Mouse (Mus musculus) cerebellum, postnatal 4 days (tissue): ENCODE data around the gene Tacc2.
A peak's percentile ranks its signal among the peaks of the same experiment; 100 is the strongest.
"Not testable (repeated sequence)": the region's sequence is repeated elsewhere in the genome, so short reads cannot be mapped to it uniquely, and the experiment has no call there.

Source experiments
- DNase-seq, 2 experiments: peaks; one replicate each; pipeline ENCODE4 v3.0.0; 2022; ENCODE audit warnings: low spot score in 2 of 2, mixed read lengths in 1 of 2

The Tacc2 gene

DNA sequence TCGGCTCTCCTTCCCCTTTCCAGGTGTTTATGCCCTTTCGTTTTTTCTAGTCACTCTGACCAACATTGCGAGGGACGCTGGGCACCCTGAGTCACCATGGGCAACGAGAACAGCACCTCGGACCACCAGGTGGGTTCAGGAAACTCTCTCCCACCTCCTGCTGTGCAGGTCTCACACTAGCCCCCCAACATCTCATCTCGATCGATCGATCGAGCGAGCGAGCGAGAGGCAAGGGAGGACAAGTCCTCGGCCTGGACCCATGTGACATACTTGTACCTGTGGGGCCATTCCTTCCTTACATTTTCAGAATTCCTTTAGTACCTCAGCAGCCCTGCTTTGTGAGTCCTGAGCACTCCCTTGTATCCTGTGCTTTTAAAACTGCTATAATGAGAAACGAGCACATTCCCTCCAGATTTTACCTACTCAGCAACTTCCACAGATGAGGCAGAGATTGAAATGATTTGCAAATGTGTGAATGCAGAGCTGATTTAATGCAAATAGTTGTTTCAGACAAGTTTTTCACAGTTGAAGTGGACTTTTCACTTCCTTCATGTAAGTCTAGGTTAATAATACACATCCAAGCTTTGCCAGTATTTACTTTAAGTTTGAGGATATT, at the start of gene Tacc2:
TSS of gene Tacc2 (plus strand) at position 51 of the 616 bp plus-strand sequence.
- no peak for DNase-seq

DNA sequence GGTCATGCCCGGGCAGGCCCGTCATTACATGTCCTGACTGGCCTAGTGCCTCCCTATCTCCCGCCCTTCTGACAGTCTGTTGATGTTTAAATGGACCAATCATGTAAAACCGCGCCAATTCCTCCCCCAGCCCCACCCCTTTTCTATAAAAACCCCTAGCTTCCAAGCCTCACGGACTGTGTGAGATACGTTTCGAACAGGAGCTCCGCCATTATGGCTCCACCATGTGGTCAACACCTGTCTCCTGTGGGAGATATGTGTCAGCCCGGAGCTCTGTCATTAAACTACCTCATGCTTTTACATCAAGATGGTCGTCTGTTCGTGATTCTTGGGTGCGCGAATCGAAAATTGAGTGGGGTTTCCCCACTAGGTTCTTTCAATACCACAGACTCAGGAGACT, 46.1 kb upstream of the Tacc2 start:
- not testable (repeated sequence) for DNase-seq

DNA sequence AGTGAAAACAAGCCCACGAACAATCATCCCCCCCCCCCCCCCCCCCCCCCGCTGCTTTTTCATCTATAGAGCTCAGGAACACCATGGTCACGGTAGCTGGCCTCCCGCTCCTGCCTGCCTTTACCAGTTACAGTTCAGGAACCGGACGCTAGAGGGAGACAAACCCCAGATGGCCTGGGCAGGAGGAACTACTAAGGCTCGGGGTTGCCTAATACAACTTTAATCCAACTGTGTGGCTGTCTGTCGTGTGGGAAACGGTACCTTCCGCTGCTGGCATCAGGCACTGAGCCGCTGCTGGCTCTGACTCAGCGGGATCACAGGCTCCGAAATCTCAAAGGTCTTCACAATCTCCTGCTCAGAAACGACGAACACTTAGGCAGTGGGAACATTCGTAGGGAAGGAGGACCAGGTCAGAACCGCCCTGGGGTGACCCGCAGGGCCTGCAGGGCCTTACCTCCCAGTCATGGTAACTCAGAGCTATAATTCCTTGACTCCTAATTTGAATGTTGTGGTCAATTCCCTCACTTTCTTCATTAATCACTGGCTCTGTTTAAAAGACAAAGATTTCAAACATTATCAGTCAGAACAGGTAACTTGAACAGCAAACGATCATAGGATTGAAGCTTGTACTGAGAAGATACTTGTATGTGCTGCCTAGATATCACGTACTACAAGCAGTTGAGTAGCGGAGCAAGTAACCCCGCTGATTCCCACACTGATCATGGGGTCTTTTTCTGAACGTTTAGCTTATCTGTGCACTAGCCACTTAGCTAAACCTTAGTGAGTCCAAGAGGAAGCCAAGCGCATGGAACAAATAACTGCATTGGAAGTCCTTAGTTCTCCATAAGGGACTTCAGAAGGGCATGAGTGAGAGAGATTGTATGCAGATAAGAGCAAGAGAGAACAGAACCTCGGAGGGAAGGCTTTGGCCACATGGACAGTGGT, 43.6 kb upstream of the Tacc2 start:
- peak; percentile 91 to 93 for DNase-seq

DNA sequence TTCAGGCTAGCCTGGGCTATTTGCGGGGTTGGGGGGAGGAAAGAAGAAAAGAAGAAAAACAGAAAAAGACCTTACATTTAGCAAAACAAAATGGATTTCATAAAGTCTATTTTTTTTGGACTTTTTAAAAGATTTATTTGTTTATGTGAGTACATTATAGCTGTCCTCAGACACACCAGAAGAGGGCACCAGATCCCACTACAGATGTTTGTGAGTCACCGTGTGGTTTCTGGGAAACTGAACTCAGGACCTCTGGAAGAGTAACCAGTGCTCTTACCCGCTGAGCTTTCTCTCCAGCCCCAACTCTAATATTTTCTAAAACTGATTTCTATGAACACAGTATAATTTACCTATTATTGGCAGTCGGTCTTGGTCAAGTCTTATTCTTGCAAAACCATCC, 42.1 kb upstream of the Tacc2 start:
- DNase-seq, result no peak

DNA sequence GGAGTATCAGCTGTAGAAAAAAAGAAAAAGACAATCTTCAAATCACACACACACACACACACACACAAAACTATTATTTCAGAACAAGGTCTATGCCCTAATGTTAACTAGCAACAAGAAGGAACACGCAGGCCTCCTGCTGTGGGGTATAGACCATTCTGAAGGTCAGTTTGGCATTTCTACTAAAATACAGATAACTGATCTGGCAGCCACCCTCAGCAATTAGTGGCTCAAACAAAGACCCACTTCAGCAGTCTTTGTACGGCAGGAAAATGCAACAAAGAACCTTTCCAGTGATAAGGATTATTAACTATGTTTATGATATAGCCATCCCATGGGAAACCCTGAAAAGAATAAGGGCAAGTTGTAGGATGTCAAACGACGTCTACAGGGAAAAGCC, 40.2 kb upstream of the Tacc2 start:
- no peak for DNase-seq

DNA sequence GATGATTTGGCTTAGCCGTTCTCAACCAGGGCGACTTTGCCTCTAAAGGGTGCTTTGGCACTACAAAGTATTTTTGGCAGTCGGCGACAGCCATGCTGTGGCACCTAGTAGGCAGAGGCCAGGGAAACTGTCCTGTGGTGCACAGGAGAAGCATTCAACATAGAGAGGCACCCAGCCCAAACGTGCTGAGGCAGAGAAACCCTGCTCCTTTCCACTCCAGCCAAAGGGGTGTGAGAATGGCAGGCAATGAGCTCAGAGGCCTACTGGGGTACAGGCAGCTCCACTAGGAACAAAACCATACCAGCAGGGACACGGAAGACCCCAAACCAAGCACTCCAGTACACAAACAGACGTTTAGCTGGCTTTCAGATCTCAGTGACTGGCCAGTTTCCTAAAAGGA, 37.1 kb upstream of the Tacc2 start:
- DNase-seq, result no peak

DNA sequence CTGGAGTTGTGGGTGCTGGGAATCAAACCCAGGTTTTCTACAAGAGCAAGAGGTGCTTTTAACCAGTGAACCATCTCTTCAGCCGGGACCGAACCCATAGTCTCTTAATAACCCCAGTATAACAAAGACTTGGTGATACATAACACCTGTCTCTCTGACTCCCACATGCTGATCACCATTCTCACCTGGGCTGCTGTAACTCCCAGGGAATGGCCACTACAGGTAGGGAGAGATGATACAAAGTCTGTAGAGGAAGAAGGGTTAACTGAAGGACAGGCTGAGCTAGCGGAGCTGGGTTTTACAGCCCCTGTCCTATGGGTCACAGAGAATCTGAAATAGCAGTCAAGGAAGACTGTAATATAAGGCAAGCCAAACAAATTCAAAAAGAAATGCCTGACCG, 34.1 kb upstream of the Tacc2 start:
- DNase-seq, result no peak

DNA sequence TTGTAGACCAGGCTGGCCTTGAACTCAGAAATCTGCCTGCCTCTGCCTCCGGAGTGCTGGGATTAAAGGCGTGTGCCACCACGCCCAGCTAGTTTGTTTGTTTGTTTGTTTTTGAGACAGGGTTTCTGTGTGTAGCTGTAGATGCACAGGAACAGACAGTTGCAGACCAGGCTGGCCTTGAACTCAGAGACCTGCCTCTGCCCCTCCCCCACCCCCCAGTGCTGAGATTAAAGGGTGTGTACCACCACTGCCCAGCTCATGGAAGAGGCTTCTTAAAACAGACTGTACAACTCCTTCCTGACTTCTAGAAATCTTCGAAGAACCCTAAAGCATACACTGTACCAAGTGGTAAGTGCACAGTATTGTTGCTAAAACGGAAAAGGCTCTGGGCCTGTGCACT, 31.8 kb upstream of the Tacc2 start:
- no peak for DNase-seq

DNA sequence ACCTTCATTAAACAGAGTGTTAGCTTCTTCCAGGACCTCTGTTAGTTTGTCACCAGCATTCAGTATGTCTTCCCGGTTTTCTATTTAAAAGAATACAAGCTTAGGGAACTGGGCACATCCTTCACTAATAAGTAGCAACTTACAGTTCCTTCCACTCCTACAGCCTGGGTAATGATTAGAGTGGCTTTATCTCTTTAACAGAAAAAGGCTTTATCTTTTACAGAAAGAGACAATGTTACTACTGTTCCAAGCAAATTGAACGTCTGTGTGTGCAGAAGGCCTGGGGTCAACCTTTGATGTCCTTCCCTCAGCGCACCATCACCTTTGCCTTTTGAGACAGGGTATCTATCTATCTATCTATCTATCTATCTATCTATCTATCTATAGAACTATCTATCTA, 31.3 kb upstream of the Tacc2 start:
- no peak for DNase-seq

DNA sequence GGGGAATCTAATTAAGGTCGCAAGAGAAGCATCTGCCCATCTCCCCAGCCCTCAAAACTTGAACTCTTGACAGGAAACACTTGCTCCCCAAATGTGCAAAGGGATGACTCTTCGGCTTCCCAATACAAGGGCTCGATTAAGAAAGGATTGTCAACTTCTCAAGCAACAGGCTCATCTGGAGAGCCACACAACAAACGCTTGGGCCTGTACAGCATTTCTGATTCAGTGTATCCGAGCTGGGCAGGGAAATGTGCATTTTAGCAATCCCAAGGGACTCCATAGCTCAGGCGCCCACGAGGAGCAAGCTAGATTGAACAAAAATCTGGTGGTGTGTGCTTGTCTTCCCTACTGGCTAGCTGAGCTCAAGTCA, 30.8 kb upstream of the Tacc2 start:
- no peak for DNase-seq

DNA sequence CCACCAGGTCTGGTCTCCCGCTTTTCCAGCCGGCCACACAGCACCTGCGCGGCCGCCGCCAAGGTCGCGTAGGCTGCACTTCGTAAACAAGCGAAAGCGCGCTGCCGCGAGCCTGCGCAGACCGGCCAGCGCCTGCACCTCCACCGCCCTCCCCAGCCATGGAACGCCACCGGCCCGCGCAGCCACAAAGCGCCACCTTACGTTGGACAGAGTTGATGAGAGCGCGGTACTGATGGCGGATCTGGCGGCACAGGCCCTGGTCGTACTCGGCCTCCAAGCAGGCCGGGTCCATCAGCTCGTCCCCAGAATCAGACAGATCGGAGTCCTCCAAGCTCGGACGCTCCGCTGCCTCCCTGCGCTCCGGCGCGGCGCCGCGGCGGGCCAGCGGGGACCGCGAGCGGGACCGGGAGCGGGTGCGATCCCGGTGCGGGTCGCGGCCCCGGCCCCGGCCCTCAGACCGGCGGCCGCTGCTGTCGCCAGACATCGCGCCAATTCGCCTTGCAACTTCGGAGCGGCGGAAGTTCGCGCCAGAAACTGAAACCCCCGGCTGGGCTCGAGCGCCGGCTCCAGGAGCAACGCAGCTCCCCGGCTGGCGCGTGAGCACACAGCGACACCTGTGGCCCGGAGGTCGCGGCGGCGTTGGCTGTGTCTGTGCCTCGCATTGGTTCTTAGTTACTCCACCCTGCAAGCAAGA, 30.3 kb upstream of the Tacc2 start:
- peak; percentile 89 to 92 for DNase-seq

DNA sequence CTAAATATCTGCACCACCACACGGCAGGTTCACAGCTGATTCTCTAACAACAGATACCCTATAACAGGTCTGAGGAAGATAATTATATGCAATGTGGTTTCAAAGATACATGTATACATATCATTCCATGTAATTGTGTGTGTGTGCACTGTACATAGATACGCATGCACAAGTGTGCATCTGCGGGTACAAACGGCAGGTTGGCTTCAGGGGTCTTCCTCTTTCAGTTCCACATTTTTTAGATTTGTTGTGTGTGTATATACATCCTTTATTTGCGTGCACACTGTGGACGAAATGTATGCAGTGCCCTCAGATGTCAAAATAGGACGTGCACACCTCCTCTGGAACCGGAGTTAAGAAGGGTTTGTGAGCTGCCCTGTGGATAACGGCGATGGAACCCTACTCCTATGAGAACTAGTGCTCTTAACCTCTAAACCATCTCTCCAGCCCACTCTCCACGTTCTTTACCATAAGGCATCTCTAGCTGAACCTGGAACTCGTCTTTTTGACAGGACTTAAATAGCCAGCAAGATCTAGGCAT, 29.5 kb upstream of the Tacc2 start:
- DNase-seq, result no peak

DNA sequence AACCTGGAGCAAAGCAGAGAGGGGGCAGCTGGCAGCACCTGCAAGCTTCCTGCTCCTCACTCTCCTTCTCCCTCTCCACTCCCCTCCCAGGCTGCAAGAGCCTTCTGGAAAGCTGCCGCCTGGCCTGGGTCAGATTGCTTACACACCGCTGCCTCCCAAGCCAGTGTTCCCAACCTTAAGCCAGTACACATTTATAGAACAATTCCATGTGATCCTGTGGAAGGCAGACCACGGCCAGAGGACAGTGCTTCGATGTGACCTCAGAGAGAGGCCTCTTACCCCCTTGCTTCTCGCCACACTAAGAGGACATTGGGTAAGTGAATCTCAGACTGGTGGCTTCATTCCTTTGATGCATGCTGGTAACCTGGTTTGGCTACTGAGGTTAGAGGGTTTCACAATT, 24.5 kb upstream of the Tacc2 start:
- DNase-seq, result peak in 1 of 2 experiments; percentile 34

DNA sequence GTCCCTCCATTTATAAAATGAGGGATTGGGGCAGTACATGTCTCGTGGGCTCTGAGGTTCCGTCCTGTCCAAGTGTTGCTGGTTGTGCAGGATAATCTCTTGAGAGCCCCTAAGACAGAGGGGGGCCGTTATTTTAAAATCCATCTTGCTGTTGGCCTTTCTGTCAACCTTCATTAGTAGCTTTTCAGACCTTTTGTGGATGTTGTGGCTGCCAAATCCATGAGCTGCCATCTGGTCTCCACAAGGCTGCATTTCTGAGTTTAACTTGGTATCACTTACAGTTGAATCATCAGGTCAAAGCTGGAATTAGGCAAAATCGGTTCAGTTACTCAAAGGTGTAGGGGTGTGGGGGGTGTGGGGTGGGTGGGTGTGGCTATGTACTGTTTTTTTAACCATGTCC, 23.9 kb upstream of the Tacc2 start:
- no peak for DNase-seq

DNA sequence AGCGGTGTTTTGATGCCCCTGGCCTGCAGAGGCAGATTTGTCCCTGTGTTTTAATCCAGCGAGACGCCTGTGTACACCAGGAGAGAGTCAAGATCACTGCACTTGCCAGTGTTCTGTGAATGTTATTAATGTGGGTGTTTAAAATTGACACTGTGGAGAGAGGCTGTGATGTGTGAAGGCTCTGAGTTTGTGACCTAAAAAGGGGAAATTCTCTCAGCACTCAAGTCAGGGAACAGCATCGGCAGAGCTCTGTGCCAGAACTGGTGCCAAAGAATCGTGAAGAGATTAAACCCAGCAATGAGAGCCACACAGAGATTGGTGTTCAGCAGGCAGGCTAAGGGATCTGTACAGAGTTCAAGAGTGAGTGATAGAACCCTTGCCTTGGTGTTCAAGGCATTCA, 21.6 kb upstream of the Tacc2 start:
- DNase-seq, result no peak

DNA sequence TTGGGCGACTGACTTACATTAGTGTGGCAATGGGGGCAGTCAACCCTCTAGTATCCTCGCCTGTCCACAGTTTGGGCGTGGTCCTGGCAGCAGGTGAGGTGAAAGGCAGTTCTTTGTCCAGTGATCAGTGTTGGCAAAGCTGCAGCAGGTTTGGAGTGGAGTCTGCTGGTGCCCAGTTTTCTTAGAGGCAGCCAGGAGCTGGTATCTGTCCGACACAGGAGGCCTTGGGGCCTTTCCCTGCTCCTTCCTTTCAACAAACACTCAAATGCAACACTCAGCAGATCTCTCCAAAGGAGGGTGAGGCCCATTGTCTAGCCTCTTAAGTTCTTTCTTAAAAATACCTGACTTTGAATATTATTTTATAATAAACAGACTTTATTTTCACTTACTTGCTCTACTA, 18.6 kb upstream of the Tacc2 start:
- no peak for DNase-seq

DNA sequence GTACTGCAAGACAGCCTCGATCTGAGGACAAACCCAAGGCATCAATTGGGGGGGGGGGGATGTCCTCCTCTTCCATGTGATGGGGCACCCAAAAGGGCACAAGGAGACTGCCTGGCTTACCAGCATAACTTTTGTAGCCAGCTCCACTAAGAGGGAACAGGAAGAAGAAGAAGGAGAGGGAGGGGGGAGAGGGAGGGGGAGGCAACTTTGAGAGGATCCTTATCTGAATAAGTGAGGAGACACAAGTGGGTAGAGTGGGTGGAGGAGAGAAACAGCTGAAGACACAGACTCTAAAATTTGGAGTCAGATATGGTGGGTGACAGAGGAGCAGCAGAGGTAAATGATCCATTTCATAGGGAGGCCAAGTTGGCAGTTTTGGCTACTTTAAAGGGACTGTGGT, 16.3 kb upstream of the Tacc2 start:
- no peak for DNase-seq

DNA sequence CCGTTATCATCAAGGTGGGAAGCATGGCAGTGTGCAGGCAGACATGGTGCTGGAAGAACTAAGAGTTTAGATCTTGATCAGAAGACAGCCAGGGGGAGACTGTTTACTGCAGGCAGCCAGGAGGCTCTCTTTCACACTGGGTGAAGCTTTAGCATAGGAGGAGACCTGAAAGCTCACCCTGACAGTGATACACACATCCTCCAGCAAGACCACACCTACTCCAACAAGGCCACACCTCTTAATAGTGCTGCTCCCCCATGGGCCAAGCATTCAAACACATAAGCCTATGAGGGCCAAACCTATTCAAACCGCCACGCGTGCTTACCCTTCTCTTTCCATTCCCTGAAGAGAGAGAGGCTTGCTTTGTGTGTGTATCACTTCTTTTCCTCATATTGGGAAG, 14.0 kb upstream of the Tacc2 start:
- DNase-seq, result no peak

DNA sequence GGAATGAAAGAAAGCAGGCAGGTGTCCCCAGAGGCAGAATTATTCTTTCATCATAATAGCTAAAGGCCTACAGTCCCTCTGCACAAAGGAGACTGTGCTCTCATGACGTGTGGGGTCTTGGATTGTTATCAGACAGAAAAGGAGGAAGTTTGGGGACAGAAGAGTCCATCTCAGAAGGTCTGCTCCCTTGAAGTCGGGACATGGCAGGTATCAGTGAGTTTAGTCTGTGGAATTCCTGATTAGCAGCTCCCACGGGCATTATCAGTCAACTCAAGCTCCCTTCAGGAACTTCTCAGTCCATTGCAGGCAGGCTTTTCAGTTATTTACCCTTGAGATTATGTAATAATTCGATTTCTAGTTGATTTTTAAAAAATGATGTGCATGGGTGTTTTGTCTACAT, 13.4 kb upstream of the Tacc2 start:
- no peak for DNase-seq

DNA sequence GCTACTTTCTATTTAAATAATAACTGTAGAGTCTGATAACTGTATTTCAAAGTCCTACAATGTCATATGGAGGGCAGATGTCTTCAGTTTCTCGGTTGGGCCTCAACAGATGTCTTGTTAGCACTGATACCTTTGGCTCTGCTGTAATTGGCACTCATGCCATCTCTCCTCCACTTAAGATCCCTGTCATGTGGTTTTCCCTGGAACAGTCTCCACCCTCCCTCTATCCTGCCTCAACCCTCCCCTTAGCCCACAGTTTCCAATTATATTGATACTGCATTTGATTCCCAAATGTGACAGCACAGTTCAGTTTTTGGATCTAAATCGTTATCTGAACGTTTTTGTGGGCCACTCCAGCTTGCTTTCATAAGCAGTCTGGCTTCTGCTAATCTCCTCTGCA, 12.6 kb upstream of the Tacc2 start:
- no peak for DNase-seq

DNA sequence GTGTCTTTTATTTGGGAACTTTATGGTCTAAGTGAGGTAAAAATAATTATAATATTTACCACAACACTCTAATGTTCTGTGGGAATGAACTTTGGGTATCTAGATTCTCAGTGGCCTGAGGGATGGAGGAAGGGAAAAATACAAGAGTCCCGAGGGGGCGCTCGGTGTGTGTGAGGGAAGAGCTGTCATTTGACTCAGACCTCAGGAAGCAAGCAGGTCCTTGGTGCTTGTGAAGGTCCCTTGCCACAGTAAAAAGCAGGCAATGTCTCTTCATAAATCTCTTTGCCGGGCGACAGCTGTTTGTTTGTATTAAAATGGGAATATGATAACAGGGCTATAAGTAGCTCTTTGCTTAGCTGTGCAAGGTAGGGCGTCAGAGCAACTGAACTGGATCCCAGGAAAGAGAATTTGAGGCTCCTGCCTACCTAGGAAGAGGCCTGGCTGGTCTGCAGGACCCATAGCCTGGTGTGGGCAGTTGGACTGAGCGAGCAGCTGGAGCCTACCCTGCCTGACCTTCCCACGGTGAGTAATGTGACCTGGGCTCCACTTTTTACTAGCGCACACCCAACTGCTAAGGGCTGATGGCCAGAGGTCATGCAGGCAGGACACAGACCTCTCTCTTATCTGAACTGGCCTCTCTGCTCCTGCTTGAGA, 8.3 kb upstream of the Tacc2 start:
- DNase-seq, result no peak

DNA sequence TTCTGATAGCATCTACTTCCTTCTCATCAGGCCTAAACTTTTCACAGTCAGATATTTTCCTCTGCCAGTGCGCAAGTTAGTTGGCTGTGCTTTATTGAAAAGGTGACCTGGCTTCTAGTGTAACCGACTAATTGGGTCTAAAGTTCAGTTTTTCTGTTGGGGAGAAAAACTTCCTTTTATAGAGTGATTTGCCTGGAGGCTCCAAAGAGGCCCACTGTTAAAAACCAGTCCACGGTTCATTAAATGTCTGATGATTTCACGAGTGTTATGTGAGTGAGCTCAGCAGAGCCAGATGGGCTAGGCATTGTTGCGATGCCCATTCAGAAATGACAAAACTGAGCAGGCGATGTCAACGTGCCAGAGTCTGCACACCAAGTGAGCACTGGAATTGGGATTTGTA, 6.8 kb upstream of the Tacc2 start:
- no peak for DNase-seq
